Mouse (Mus musculus): Measurements from ENCODE around the gene Sesn2. TPM values are rescaled to one million over a fixed set of nuclear protein-coding genes. Genes with fewer than 3 reads are reported as not detected.

The Sesn2 gene
- polyA plus RNA-seq, 1 experiment from 2014 or later = 17.2 TPM

GRCm38 (mm10) chr4:132463430-132464254, 46.7 kb downstream of the Sesn2 start, which contains the start of gene Med18:
Gene Med18, minus strand, starts transcription at chr4:132463921.
- peak; percentile 66 for ATAC-seq
- H3K27me3 ChIP-seq (replicated peaks; ENCODE audit: control insufficient read depth, insufficient read depth, low read length) = no peaks in the 10 kb centered on the region
- TF ChIP-seq CTCF (IDR thresholded peaks at IDR 0.05; ENCODE audit: low read depth) = peak; percentile 70
- WGBS = under 1% methylated on average over 44 of the region's 44 CpGs
- H3K9me3 ChIP-seq (ENCODE audit: control insufficient read depth) = no peaks in the 10 kb centered on the region
- H3K27ac ChIP-seq (ENCODE audit: low read depth, low read length) = peak within 1 kb of the TSS; percentile 31; the same call in 1 of the 2 replicates
- peak within 1 kb of the TSS; percentile 74 for H3K9ac ChIP-seq (ENCODE audit: low read depth, low read length)
- peak within 1 kb of the TSS; percentile 79 for H3K4me2 ChIP-seq (replicated peaks; ENCODE audit: low read depth)
- H3K4me1 ChIP-seq (replicated peaks; ENCODE audit: control insufficient read depth, insufficient read depth, low read length) = no peaks in the 10 kb centered on the region
- H3K36me3 ChIP-seq (ENCODE audit: control insufficient read depth, insufficient read depth) = peaks cover 14% of the 10 kb centered on the region; the same call in 1 of the 2 replicates
- peak within 1 kb of the TSS; percentile 65 for H3K4me3 ChIP-seq (ENCODE audit: low read depth, low read length)

DNA sequence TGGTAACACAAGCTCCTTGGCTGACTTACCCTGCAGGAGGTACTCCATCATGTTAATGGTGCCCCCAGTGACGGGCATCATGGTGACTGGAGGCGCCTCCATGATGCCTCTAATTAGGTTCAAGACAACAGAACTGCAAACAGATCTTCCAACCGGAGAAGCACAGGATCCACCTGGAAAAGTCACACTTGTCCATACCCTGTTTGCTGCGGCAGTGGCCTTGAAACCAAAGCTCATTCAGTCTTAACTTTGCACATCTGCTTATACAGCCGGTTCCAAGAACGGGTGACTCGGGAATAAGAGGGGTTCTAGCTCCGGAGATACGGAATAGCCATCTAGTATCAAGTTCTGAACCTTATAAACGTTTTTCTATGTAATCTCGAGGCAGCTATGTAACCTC, 47.5 kb downstream of the Sesn2 start:
- Histone ChIP-seq H3K36me3 (ENCODE audit: control insufficient read depth, insufficient read depth) (peaks cover 20% of the 10 kb centered on the region), H3K4me1 (replicated peaks; ENCODE audit: control insufficient read depth, insufficient read depth, low read length) (no peaks in the 10 kb centered on the region), H3K9me3 (ENCODE audit: control insufficient read depth) (no peaks in the 10 kb centered on the region), H3K27me3 (replicated peaks; ENCODE audit: control insufficient read depth, insufficient read depth, low read length) (no peaks in the 10 kb centered on the region), H3K9ac (ENCODE audit: low read depth, low read length) (peak overlapping the region; percentile 74), H3K4me2 (replicated peaks; ENCODE audit: low read depth) (peak overlapping the region; percentile 79), H3K4me3 (ENCODE audit: low read depth, low read length) (peak overlapping the region; percentile 65), H3K27ac (ENCODE audit: low read depth, low read length) (no peak overlapping the region)
- TF ChIP-seq CTCF (IDR thresholded peaks at IDR 0.05; ENCODE audit: low read depth) = no peak
- 6% methylated on average over 11 of the region's 11 CpGs for WGBS
- no peak for ATAC-seq

DNA sequence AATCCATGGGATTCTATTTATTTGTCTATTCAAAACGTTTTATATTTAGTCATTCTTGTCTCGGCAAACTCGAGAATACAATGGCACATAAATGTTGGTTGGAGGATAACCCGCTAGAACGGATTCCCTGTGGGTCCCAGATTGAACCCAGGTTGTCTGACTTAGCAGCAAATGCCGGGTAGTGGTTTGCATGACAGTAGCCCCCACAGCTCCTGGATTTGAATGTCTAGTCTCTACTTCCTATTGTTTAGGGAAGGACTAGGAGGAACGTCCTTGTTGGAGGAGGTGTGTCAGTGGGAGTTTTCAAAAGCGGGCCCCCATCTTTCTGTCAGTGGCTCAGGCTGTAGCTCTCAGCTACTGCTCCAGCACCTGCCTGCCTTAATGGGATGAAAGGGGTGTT, 50.1 kb downstream of the Sesn2 start:
- no peaks in the 10 kb centered on the region for H3K9me3 ChIP-seq (ENCODE audit: control insufficient read depth)
- WGBS = 84% methylated on average over 8 of the region's 8 CpGs
- peaks cover 25% of the 10 kb centered on the region for H3K36me3 ChIP-seq (ENCODE audit: control insufficient read depth, insufficient read depth)
- no peak overlapping the region for H3K4me2 ChIP-seq (replicated peaks; ENCODE audit: low read depth)
- ATAC-seq = no peak
- H3K4me3 ChIP-seq (ENCODE audit: low read depth, low read length) = no peak overlapping the region
- no peaks in the 10 kb centered on the region for H3K4me1 ChIP-seq (replicated peaks; ENCODE audit: control insufficient read depth, insufficient read depth, low read length)
- TF ChIP-seq CTCF (IDR thresholded peaks at IDR 0.05; ENCODE audit: low read depth) = no peak
- no peak overlapping the region for H3K27ac ChIP-seq (ENCODE audit: low read depth, low read length)
- no peak overlapping the region for H3K9ac ChIP-seq (ENCODE audit: low read depth, low read length)
- no peaks in the 10 kb centered on the region for H3K27me3 ChIP-seq (replicated peaks; ENCODE audit: control insufficient read depth, insufficient read depth, low read length)

DNA sequence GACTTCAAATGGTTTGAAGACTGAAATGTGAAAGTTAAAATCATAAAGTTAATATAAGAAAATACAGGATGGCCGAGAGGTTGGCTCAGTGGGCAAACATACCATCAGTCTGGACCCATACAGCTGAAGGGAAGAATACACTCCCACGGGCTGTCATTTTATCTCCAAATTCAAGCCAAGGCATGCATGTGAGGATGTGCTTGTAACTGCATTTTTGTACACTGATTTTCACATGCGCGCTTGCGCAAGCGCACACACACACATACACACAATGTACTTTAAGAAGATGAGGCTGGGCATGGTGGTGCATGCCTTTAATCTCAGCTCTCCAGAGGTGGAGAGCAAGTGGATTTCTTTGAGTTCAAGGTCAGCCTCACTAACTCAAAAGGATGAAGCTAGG, 54.7 kb downstream of the Sesn2 start:
- 88% methylated on average over 6 of the region's 6 CpGs for WGBS
- Histone ChIP-seq H3K9ac (ENCODE audit: low read depth, low read length) (no peak overlapping the region), H3K4me1 (replicated peaks; ENCODE audit: control insufficient read depth, insufficient read depth, low read length) (no peaks in the 10 kb centered on the region), H3K27ac (ENCODE audit: low read depth, low read length) (no peak overlapping the region; the same call in 1 of the 2 replicates), H3K4me3 (ENCODE audit: low read depth, low read length) (no peak overlapping the region), H3K4me2 (replicated peaks; ENCODE audit: low read depth) (no peak overlapping the region), H3K27me3 (replicated peaks; ENCODE audit: control insufficient read depth, insufficient read depth, low read length) (no peaks in the 10 kb centered on the region), H3K36me3 (ENCODE audit: control insufficient read depth, insufficient read depth) (peaks cover 22% of the 10 kb centered on the region), H3K9me3 (ENCODE audit: control insufficient read depth) (no peaks in the 10 kb centered on the region)
- no peak for ATAC-seq
- no peak for TF ChIP-seq CTCF (IDR thresholded peaks at IDR 0.05; ENCODE audit: low read depth)

DNA sequence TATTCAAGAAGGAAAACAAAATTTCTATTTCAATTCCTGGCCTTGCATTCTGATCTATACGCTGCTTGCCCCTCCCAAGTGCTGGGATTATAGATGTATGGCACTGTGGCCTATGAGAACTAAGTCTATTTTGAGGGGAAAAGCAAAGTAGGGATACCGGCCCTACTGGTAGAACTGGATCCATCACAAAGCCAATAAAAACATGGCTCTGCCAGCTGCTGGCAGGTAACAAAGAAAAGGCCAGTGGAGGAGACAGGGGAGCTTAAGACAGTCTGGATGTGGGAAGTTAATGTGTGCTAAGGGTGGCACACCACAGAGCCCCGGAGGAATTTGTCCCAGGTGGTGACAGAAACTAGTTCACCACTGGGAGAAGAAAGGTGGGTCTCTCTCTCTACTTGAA, 55.2 kb downstream of the Sesn2 start:
- Histone ChIP-seq H3K27me3 (replicated peaks; ENCODE audit: control insufficient read depth, insufficient read depth, low read length) (no peaks in the 10 kb centered on the region), H3K36me3 (ENCODE audit: control insufficient read depth, insufficient read depth) (peaks cover 20% of the 10 kb centered on the region), H3K27ac (ENCODE audit: low read depth, low read length) (no peak overlapping the region; the same call in 1 of the 2 replicates), H3K4me1 (replicated peaks; ENCODE audit: control insufficient read depth, insufficient read depth, low read length) (no peaks in the 10 kb centered on the region), H3K9me3 (ENCODE audit: control insufficient read depth) (no peaks in the 10 kb centered on the region), H3K4me2 (replicated peaks; ENCODE audit: low read depth) (no peak overlapping the region), H3K4me3 (ENCODE audit: low read depth, low read length) (no peak overlapping the region), H3K9ac (ENCODE audit: low read depth, low read length) (no peak overlapping the region)
- no peak for TF ChIP-seq CTCF (IDR thresholded peaks at IDR 0.05; ENCODE audit: low read depth)
- 32% methylated on average over 3 of the region's 3 CpGs for WGBS
- peak; percentile 61 for ATAC-seq

GRCm38 (mm10) chr4:132454216-132454615, 56.1 kb downstream of the Sesn2 start:
- H3K4me1 ChIP-seq (replicated peaks; ENCODE audit: control insufficient read depth, insufficient read depth, low read length) = no peaks in the 10 kb centered on the region
- peaks cover 11% of the 10 kb centered on the region for H3K36me3 ChIP-seq (ENCODE audit: control insufficient read depth, insufficient read depth)
- no peak overlapping the region for H3K27ac ChIP-seq (ENCODE audit: low read depth, low read length)
- H3K27me3 ChIP-seq (replicated peaks; ENCODE audit: control insufficient read depth, insufficient read depth, low read length) = no peaks in the 10 kb centered on the region
- no peak overlapping the region for H3K4me2 ChIP-seq (replicated peaks; ENCODE audit: low read depth)
- no peaks in the 10 kb centered on the region for H3K9me3 ChIP-seq (ENCODE audit: control insufficient read depth)
- 90% methylated on average over 6 of the region's 6 CpGs for WGBS
- no peak for ATAC-seq
- no peak overlapping the region for H3K9ac ChIP-seq (ENCODE audit: low read depth, low read length)
- H3K4me3 ChIP-seq (ENCODE audit: low read depth, low read length) = no peak overlapping the region
- 0 out of 2 replicates have a peak, but pooled peaks have one; percentile 35 for TF ChIP-seq CTCF (IDR thresholded peaks at IDR 0.05; ENCODE audit: low read depth)

All from intestine, postnatal 0 days (tissue).